Mouse (Mus musculus) telencephalon, adult 2 months (tissue): ENCODE results near the gene Rtn2.

Experiments
- DNase-seq: peaks from one replicate; pipeline ENCODE4 v3.0.0-alpha.2; 2011; ENCODE audit warnings: low read depth, low spot score

Gene Rtn2

GRCm38 (mm10) chr7:19344938-19345471 is 62.6 kb downstream of the Rtn2 start:
- peak; percentile 96 for DNase-seq
